Mouse (Mus musculus) activated CD4-positive, CD25-positive, alpha-beta regulatory T cell, adult 4 months (primary cell): Measurements from ENCODE around the gene Tnfrsf11a. TPM values are rescaled to one million over a fixed set of nuclear protein-coding genes. Genes with fewer than 3 reads are reported as not detected.

ENCODE experiments used
- polyA plus RNA-seq, 2 experiments: library from polyadenylated mRNA; unstranded; fragments of 100-300 nt; shearing (Covaris generic); gene quantifications; one replicate each; pipeline ENCODE4 v1.2.1; 2017

Gene Tnfrsf11a
- polyA plus RNA-seq, 2 experiments from 2014 or later: 0.08 TPM; not detected in 1

Other genes starting within 250 kb of the Tnfrsf11a start
- 10 to 100 TPM; 13.6 to 15.8 TPM for gene Pign, start 117.0 kb upstream of the Tnfrsf11a start, polyA plus RNA-seq
- 10 to 100 TPM; 34.6 to 49.6 TPM for gene Relch, start 116.9 kb upstream of the Tnfrsf11a start, polyA plus RNA-seq
- 1 to 10 TPM; 7.0 to 8.5 TPM for gene Zcchc2, start 209.7 kb downstream of the Tnfrsf11a start, polyA plus RNA-seq